Mouse (Mus musculus) embryonic facial prominence, embryonic 10.5 days (tissue): ENCODE data around the gene Pla2g2e. TPM values are rescaled to one million over a fixed set of nuclear protein-coding genes. Genes with fewer than 3 reads are reported as not detected.

Experiments
- DNase-seq: peaks from one replicate; pipeline ENCODE4 v3.0.0-alpha.2; 2017; ENCODE audit warnings: low spot score
- H3K27ac ChIP-seq: fragments of 300-500 bp; sonication (generic); replicated peaks from 2 replicates; pipeline ENCODE4 v1.5.1; 2016; ENCODE audit warnings: mild to moderate bottlenecking
- H3K27me3 ChIP-seq: fragments of 300-500 bp; sonication (generic); replicated peaks from 2 replicates; pipeline ENCODE4 v1.6.1; 2016; ENCODE audit warnings: low read depth, mild to moderate bottlenecking; ENCODE audit not compliant: poor library complexity, severe bottlenecking
- H3K36me3 ChIP-seq: fragments of 300-500 bp; sonication (generic); replicated peaks from 2 replicates; pipeline ENCODE4 v1.6.1; 2016; ENCODE audit warnings: mild to moderate bottlenecking, moderate library complexity
- H3K4me1 ChIP-seq: fragments of 300-500 bp; sonication (generic); 2 replicates; pipeline ENCODE4 v1.6.1; 2016
- H3K4me3 ChIP-seq: fragments of 300-500 bp; sonication (generic); 2 replicates; pipeline ENCODE4 v1.5.1; 2016; ENCODE audit warnings: mild to moderate bottlenecking, moderate library complexity
- H3K9me3 ChIP-seq: fragments of 300-500 bp; sonication (generic); 2 replicates; pipeline ENCODE4 v1.6.1; 2016; ENCODE audit warnings: mild to moderate bottlenecking
- WGBS: fragments of 180-500 bp; shearing (Covaris S2); methylation state at CpG from one replicate; pipeline ENCODE4 v1.1.7; 2016; 5-methylcytosine and 5-hydroxymethylcytosine counted together
- polyA plus RNA-seq: library from polyadenylated mRNA; unstranded; fragments of >200 nt; fragmentation: Nextera tagmentation; extraction: Ambion mirVana; gene quantifications from 2 replicates; pipeline ENCODE4 v1.2.1, GENCODE M21; 2016

Pla2g2e gene
- polyA plus RNA-seq, result not detected in 2 replicates

DNA sequence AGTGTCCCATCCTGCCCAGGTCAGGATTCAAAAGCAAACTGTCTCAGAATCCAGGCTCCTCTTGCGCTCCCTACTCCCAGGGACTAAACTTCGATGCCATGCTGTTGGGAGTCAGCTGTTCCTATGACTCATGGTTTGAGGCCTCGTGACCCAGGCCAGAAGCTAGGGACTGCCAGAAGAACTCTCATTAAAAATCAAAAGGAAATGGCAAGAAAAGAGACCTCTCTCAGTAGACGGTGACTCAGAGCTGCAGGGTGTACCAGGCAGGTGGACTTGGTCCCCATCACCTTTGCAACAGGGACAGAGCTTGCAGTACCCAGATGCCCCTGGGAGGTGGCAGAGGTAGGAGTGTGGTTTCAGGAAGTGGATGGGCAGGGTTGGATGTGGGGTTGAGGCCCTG, at the start of gene Pla2g2e:
TSS of gene Pla2g2e (plus strand) at position 212 of the 400 bp plus-strand sequence.
- H3K4me1 ChIP-seq, result peaks cover 30% of the 10 kb centered on the region
- H3K9me3 ChIP-seq, result no peaks in the 10 kb centered on the region
- no peak within 1 kb of the TSS for H3K4me3 ChIP-seq
- no peak within 1 kb of the TSS for H3K27ac ChIP-seq
- H3K36me3 ChIP-seq, result no peaks in the 10 kb centered on the region
- DNase-seq, result no peak
- 74% methylated on average over 4 of the region's 4 CpGs for whole genome bisulfite sequencing
- H3K27me3 ChIP-seq, result peaks cover 27% of the 10 kb centered on the region

DNA sequence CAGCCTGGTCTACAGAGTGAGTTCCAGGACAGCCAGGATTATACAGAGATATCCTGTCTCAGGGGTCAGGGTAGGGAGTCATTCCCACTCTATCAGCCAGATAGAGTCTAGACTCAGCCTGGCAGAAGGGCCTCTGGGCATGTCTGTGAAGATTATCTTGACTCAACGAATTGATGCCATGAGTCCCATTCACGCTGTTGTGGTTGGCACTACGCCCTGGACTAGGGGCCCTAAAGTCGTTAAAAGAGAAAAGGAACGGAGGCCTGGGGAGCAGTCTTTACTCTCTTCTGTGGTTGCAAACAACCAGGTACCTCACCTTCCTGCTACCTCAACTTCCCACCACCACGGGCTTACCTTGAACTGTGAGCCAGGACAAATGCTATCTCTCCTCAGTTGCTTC, 37.9 kb upstream of the Pla2g2e start:
- 85% methylated on average over 6 of the region's 6 CpGs for WGBS
- Histone ChIP-seq H3K9me3 (peaks cover 13% of the 10 kb centered on the region), H3K36me3 (no peaks in the 10 kb centered on the region), H3K27me3 (no peaks in the 10 kb centered on the region), H3K4me3 (no peak overlapping the region), H3K4me1 (no peaks in the 10 kb centered on the region), H3K27ac (no peak overlapping the region)
- no peak for DNase-seq

DNA sequence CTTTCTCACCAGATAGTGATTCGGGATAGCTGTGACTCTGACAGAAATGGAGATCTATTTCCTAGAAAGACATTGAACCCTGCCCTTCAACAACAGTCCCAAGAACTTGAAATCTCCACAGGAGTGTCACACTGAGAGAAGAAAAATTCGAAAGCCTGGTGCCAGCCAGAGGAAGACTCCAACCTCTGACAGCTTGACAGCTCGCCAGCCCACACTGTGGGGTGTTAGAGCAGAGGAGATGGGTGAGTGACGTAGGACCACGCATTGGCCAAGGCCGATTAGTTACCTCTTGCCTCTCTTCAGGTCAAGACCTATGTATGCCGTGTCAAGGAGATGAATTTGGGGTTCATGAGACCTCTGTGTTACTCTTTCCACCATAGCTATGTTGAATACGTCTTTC, 37.0 kb upstream of the Pla2g2e start:
- no peak for DNase-seq
- no peaks in the 10 kb centered on the region for H3K27me3 ChIP-seq
- H3K9me3 ChIP-seq, result peaks cover 16% of the 10 kb centered on the region
- H3K4me3 ChIP-seq, result no peak overlapping the region
- H3K4me1 ChIP-seq, result no peaks in the 10 kb centered on the region
- no peaks in the 10 kb centered on the region for H3K36me3 ChIP-seq
- 82% methylated on average over 8 of the region's 8 CpGs for WGBS
- H3K27ac ChIP-seq, result no peak overlapping the region

DNA sequence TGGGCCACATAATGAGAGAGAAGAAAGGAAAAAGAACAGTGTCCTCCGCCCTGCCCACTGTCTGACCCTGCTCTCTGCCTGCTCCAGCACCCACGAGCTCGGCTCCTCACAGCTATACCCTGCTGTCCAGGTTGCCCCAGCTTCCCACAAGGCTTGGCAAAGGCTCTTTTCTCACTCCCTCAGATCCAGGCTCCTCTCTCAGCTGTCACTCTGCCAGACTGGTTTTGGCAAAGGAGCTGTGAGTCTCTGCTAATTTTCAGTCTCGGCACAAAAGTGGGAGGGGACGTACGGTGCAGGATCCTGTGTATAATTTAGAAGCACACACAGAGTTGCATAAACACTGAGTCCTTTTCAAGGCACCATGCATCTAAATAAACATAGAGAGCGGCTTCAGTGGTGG, 36.4 kb upstream of the Pla2g2e start:
- Histone ChIP-seq H3K36me3 (no peaks in the 10 kb centered on the region), H3K4me3 (no peak overlapping the region), H3K27me3 (no peaks in the 10 kb centered on the region), H3K27ac (no peak overlapping the region), H3K4me1 (no peaks in the 10 kb centered on the region), H3K9me3 (peaks cover 16% of the 10 kb centered on the region)
- WGBS, result 90% methylated on average over 7 of the region's 7 CpGs
- DNase-seq, result no peak

DNA sequence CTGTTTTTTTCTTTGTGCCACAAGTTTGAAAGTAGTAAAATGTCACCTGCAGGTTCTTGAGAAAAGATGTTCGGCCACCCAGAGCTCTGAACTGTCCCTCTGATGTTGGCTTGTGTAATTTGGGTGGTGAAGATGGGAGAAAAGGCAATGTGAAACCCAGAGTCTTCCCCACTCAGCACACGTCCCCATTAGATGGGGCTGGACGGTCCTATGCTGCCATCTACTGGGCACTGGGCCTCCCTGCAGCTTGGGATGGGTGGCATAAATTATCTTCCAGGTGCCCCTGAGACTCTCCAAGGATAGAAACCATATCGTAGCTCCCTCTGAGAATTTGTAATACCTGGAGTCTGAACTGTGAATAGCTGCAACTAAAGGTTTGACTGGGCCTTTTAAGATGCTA, 26.3 kb upstream of the Pla2g2e start:
- Histone ChIP-seq H3K36me3 (no peaks in the 10 kb centered on the region), H3K4me1 (no peaks in the 10 kb centered on the region), H3K4me3 (no peak overlapping the region), H3K9me3 (no peaks in the 10 kb centered on the region), H3K27ac (no peak overlapping the region), H3K27me3 (0 out of 2 replicates have a peak, but pooled peaks cover 4% of the 10 kb centered on the region)
- DNase-seq, result peak; percentile 76
- WGBS, result 11% methylated on average over 4 of the region's 4 CpGs

DNA sequence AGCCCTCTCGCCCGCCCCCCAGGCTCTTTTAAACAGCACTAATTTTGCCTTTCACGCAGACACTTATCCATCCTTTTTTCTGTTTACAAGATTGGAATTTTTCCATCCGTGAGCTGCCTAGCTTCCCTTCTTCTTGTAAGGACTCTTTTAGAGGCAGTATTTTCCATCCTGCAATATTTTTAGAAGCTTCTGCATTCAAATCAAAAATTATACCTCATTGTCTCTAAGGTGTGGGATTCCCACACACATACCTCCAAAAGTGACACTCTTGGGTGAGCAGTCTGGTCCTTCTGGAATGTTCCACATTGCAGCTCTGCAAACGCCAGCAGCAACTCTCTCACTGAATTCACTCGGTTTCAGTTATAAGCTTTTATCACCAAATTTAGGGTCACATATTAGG, 24.8 kb upstream of the Pla2g2e start:
- no peak for DNase-seq
- H3K4me3 ChIP-seq, result no peak overlapping the region
- no peak overlapping the region for H3K27ac ChIP-seq
- H3K27me3 ChIP-seq, result 0 out of 2 replicates have a peak, but pooled peaks cover 4% of the 10 kb centered on the region
- no peaks in the 10 kb centered on the region for H3K9me3 ChIP-seq
- WGBS, result 71% methylated on average over 6 of the region's 6 CpGs
- no peaks in the 10 kb centered on the region for H3K36me3 ChIP-seq
- no peaks in the 10 kb centered on the region for H3K4me1 ChIP-seq

DNA sequence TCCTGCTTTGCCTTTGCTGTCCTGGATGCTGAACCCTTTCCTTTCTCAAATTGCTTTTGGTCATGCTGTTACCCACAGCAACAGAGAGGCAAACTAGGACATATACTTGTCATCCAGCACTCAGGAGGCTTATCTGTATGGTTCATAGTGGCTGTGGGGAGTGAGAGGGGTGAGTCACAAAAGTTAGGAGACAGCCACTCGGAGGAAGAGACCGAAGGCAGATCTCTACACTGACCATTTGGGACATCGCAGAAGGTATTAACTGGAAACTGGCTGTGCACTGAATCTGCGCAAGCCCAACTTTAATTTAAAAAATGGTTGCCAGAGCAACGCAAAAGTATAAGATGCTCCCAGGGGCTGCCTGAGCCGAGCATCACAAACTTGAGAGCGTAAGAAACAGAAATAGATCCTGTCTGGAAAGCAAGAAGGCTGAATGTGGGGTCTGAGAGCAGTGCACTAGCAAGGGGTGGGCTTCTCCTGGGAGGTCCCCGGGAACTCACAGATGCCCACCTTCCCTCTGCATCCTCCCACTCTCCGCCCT, 22.6 kb upstream of the Pla2g2e start:
- Histone ChIP-seq H3K4me1 (peaks cover 4% of the 10 kb centered on the region; the same call in 1 of the 2 replicates), H3K27me3 (0 out of 2 replicates have a peak, but pooled peaks cover 7% of the 10 kb centered on the region), H3K9me3 (no peaks in the 10 kb centered on the region), H3K27ac (no peak overlapping the region), H3K36me3 (no peaks in the 10 kb centered on the region), H3K4me3 (no peak overlapping the region)
- WGBS, result 91% methylated on average over 9 of the region's 9 CpGs
- no peak for DNase-seq

DNA sequence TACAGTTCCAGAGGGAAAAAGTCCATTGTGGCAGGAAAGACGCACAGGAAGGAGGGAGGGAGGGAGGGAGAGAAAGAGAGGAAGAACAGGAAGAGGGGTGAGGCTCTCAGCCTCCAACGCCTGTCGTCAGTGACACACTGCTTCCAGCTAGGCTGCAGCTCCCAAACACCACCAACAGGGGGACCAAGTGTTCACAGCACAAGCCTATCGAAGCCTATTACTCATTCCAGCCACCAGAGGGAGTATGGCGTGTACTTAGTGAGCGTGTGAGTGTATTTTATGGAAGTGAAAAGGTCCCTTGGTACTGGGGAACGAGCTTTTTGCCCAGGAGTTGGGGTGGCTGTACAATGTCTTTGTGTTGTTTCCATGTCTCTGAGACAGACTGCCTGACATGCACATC, 21.3 kb upstream of the Pla2g2e start:
- peak; percentile 81 for DNase-seq
- no peaks in the 10 kb centered on the region for H3K36me3 ChIP-seq
- H3K27me3 ChIP-seq, result 0 out of 2 replicates have a peak, but pooled peaks cover 8% of the 10 kb centered on the region
- 26% methylated on average over 7 of the region's 7 CpGs for WGBS
- H3K4me3 ChIP-seq, result no peak overlapping the region
- no peaks in the 10 kb centered on the region for H3K9me3 ChIP-seq
- no peak overlapping the region for H3K27ac ChIP-seq
- H3K4me1 ChIP-seq, result peaks cover 6% of the 10 kb centered on the region; the same call in 1 of the 2 replicates

DNA sequence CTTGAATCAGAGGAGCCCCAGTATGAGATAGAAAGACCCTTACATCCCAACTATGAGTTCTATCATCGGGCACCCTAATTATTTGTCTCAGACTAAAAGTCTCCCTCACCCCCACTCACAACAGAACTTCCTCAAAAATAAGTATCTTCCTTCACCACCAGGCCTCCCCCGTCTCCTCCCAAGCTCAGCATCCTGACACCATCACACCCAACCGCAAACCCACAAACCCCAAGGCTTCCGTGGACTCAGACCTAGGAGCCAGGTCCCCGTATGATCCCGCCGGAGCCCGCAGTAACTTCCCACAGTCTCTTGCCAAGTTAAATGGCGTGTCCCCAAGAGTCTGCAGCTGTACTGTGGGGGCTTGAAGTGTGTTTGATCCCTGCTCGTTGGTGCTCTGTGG, 20.2 kb upstream of the Pla2g2e start:
- Histone ChIP-seq H3K36me3 (no peaks in the 10 kb centered on the region), H3K27ac (no peak overlapping the region), H3K4me1 (peaks cover 6% of the 10 kb centered on the region; the same call in 1 of the 2 replicates), H3K9me3 (no peaks in the 10 kb centered on the region), H3K27me3 (0 out of 2 replicates have a peak, but pooled peaks cover 8% of the 10 kb centered on the region), H3K4me3 (no peak overlapping the region)
- 93% methylated on average over 10 of the region's 10 CpGs for WGBS
- no peak for DNase-seq

DNA sequence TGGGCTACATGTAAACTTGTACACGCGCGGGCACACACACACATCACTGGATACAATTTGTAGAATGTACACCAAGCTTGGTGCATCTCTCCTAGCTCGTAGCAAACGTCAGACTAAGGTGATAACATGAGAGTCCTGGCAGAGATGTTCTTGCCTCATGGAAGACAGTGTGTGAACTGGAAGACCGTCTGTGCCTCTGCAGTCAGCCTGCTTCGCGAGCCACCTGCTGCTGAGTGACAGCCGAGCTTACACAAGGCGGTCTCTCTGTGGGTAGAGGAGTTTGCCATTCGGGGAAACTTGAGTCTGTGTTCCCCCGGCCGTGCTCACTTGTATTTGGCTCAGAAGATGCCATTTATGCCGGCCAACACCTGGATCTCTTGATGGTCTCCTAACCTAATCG, 19.3 kb upstream of the Pla2g2e start:
- Histone ChIP-seq H3K9me3 (no peaks in the 10 kb centered on the region), H3K27ac (no peak overlapping the region), H3K27me3 (0 out of 2 replicates have a peak, but pooled peaks cover 8% of the 10 kb centered on the region), H3K4me3 (no peak overlapping the region), H3K36me3 (no peaks in the 10 kb centered on the region), H3K4me1 (peaks cover 6% of the 10 kb centered on the region; the same call in 1 of the 2 replicates)
- WGBS, result 86% methylated on average over 15 of the region's 15 CpGs
- DNase-seq, result no peak

DNA sequence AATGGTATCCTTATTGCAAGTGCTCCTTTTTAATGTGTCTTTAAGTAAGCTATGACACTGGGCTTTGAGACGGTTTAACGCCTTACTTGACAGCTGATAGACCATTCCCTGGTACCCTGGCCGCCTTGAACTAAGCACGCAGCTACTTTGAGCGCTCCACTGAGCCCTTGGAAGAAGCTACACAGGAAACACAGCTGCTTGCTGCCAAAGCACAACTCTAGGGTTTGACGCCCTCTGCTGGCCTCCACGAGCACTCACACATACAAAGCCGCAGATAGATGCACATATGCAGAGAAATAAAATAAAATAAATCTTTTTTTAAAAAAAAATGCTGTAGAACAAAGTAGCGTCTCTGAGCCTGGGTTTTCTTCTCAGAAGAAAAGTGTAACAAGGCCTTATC, 18.5 kb upstream of the Pla2g2e start:
- peak; percentile 67 for DNase-seq
- H3K4me3 ChIP-seq, result peak overlapping the region; percentile 48
- no peaks in the 10 kb centered on the region for H3K9me3 ChIP-seq
- WGBS, result 17% methylated on average over 9 of the region's 9 CpGs
- H3K27me3 ChIP-seq, result 0 out of 2 replicates have a peak, but pooled peaks cover 8% of the 10 kb centered on the region
- H3K36me3 ChIP-seq, result no peaks in the 10 kb centered on the region
- peaks cover 6% of the 10 kb centered on the region; the same call in 1 of the 2 replicates for H3K4me1 ChIP-seq
- no peak overlapping the region for H3K27ac ChIP-seq

DNA sequence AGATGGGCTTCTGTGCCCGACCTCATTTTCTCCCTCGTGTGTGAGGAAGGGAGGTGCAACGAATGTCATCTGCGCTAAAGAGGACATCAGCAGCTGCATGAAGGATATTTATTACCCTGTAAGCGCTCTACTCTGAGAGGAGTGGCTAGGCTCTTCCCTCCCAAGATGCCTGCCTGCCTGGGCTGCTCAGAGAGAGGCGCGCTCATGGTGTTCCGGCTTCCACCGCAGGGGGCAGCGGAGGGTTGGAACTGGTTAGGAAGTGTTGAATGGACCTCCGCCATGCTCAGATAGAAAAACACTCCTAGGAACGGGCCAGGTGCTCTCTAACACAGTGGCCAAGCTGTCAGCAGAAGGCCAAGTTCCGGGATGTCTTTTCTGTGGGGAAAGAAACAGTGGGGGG, 18.0 kb upstream of the Pla2g2e start:
- WGBS, result 9% methylated on average over 13 of the region's 13 CpGs
- H3K4me3 ChIP-seq, result peak overlapping the region; percentile 48
- 0 out of 2 replicates have a peak, but pooled peaks cover 8% of the 10 kb centered on the region for H3K27me3 ChIP-seq
- H3K36me3 ChIP-seq, result no peaks in the 10 kb centered on the region
- no peak overlapping the region; the same call in 1 of the 2 replicates for H3K27ac ChIP-seq
- DNase-seq, result peak; percentile 89
- H3K4me1 ChIP-seq, result peaks cover 8% of the 10 kb centered on the region; the same call in 1 of the 2 replicates
- H3K9me3 ChIP-seq, result no peaks in the 10 kb centered on the region

DNA sequence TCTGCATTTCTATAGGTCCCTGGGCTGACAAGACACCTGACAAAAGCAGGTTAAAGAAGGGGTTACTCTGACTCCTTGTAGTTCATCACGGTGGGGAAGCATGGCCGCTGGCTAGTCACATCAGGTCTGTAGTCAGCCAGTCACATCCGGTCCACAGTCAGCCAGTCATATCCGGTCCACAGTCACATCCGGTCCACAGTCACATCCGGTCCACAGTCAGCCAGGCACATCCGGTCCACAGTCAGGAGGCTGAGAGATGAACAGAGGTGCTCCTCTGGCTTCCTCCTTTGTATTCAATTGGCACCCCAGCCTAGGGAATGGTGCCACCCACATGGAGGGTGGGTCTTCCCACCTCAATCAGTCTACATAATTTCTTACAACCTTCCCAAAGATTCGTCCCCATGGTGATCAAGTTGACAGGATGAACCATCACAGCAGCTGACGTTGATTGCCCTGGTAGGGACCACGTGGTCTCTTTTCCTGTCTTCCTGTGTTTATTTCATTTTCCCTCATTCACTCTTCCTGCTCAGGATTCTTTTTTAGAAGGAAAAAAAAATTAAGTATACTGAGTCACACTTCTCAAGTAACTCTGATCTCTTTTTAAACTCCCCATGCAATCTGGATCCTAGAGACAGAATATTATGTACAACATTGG, 14.3 kb upstream of the Pla2g2e start, which contains the start of gene Pla2g5:
TSS of gene Pla2g5 (minus strand) at position 139 of the 655 bp plus-strand sequence.
- 75% methylated on average over 10 of the region's 10 CpGs for WGBS
- Histone ChIP-seq H3K36me3 (no peaks in the 10 kb centered on the region), H3K27ac (no peak within 1 kb of the TSS), H3K27me3 (0 out of 2 replicates have a peak, but pooled peaks cover 4% of the 10 kb centered on the region), H3K4me3 (no peak within 1 kb of the TSS), H3K4me1 (peaks cover 21% of the 10 kb centered on the region; the same call in 1 of the 2 replicates), H3K9me3 (no peaks in the 10 kb centered on the region)
- DNase-seq, result no peak
